Mouse (Mus musculus): Measurements from ENCODE around the gene Pde4dip.

DNA sequence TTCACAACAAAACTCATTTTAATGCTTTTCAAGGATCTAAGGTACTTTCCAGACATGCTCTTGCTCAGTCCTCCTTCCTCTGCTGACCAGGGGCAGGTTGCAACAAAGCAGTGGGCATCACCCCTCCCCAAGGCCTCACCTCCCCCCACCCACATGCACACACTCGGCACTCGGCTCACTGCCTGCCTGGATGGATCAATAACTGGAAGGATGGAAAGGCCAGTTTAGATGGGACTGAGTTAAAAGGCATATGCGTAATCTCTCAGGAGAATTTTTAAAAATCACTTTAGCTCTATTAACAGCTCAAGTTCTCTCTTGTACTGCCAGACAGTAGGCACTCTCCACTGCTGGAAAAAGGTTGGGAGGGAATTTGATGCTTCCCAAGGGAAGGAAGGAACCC lies 40.9 kb downstream of the Pde4dip start:
- no peak for TF ChIP-seq TAL1 (IDR thresholded peaks at IDR 0.05; ENCODE audit: low read length)
- TF ChIP-seq GATA1 (IDR thresholded peaks at IDR 0.05; ENCODE audit: low read length): no peak

Data from erythroblast, embryonic 14.5 days (primary cell).